Mouse (Mus musculus): ENCODE results near the gene Trp53. TPM values are rescaled to one million over a fixed set of nuclear protein-coding genes. Genes with fewer than 3 reads are reported as not detected.

The Trp53 gene
- total RNA-seq, 2 experiments from 2014 or later: 92.4 to 101 TPM

DNA sequence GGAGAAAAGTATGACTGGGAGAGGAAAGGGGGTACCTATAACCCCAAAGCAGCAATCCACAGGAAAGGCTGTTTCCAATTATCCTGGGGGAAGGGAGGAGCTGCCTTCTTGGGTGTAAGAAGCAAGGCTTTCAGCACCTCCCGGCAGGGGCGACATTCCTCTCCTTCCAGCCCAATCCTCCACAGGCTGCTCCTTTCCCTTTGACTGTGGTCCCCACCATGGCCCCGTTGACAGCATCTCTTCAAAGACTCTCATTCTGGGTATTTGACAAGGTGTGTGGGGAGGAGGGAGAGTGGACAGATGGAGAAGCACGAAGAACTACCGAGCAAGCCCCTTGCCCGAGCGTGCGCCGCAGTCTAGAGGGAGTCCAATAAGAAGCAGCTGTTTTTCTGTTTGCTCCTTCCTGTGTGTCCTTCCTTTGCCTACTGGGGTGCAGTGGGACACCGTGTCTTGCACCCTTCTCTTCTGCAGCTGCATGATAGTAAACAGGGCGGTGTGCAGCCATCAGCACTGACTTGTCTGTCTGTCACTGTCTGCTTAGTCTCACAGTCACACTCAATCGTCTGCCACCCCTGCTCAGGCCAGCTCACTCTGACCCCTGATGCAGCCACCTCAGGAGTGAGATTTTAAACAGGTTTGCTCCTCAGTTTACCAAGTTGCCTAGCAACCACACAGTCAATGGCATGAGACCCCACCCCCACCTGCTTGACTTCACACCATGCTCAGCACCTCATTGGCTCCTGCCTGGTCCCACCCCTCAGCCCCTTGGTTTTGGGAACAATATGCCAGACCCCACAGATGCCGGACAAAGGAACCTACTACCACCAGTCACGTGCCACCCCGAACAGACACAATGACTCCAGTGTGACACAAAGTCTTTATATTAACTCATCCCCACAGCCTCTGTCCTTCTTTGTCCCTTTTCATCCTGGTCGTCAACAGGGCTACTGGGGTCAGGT is 19.0 kb upstream of the Trp53 start:
- no peak for DNase-seq (ENCODE audit: low spot score in 2 of 2)

DNA sequence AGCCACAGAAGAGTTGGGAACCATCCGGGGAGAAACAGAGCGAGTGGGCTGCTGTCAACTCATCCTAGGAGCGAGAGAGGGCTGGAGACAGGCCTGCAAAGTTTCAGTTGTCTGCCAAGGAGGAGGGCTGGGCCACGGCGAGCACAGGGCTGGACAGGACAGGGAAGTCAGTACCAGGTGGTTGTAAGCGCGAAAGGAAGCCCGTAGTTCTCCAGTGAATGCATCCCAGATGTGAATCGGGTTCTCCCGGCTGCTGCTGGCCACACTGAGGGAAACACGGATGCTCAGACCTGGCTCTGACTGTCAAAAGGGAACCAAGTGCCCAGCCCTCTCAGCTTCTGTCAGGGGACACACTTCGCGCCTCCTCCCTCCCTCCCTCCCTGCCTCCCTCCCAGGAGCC is 16.8 kb upstream of the Trp53 start:
- DNase-seq (ENCODE audit: low spot score in 2 of 2): no peak

DNA sequence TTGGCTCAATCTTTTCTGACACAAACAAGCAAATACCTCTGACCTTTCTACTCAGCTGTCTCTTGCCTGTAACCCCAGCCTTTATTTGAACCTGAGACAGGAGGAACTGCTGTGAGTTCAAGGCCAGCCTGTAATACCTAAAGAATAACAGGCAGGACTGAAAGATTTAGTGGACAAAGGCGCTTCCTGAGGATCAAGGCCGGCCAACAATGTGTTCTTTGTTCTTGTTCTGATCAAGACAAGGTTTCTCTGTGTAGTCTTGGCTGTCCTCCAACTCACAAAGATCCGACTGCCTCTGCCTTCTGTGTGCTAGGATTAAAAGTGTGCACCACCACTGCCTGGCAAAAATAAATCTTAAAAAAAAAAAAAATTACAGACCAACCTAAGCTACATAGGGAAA is 15.8 kb upstream of the Trp53 start:
- DNase-seq (ENCODE audit: low spot score in 2 of 2): no peak

DNA sequence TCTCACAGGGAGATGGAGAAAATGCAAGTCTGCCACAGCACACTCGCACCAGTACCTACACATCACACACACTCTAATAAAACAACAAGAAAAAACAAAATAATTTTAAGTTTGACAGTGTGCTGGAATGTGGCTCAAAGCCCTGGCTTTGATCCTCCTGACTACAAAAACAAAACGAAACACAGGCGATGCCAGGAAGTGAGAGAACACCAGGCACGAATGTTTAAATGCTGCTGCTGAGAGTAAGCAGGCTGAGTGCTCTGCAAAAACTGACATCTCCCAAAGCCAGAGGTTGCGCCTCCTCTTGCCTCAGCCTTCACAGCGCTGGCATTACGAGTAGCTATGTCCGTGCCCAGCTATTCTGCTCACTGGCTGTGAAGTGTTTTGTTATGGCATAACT is 15.0 kb upstream of the Trp53 start:
- no peak for DNase-seq (ENCODE audit: low spot score in 2 of 2)

DNA sequence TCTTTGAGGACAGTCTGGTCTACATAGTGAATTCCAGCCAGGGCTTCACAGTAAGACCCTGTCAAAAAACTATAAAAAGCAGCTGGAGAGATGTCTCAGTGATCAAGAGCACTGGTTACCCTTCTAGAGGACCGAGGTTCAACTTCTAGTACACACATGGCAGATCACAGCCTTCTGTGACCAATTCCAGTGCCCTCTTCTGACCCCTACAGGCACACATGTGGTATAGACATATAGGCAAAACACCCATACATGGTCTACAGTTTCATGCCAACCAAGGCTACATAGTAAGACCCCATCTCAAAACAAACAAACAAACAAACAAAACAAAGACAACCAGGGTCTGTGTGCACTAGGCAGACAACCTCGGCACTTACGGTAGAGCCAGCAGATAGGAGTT is 4.9 kb upstream of the Trp53 start:
- no peak for DNase-seq (ENCODE audit: low spot score in 2 of 2)

DNA sequence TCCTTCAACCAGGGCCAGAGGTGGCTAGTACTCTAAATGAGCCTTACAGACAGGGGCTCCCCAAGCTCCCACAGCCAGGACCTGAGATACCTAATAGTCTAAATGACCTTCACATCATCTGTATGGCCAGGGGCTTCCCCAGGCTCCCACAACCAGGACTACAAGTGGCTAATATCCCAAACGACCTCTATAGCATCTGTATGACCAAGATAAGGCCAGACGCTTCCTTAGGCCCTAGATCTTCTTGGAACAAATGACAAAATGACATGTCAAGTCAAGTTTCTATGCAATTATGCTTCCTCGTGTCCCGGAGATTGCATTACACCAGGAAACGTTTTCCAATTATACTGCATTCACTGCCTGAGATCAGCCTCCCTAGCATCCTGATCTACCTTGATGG is 3.9 kb upstream of the Trp53 start:
- DNase-seq (ENCODE audit: low spot score in 2 of 2): no peak

DNA sequence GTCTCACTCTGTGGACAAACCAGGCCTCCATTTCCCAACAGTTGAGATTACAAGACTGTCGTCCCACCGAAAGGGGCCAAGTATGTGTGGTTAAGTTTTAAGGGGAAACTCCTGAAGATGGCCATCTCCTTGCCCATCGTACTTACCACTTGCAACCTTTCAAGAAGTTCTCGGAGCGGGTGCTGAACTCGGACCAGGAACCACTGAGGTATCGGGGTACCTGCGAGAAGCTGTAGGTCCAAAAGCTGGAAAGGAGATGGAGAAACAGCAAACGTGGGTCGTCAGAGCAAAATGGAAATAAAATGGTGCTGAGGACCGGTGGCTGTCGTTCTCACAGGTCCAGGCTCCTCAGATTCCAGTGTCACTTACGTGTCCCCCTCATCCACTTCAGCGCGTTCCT is 1.9 kb upstream of the Trp53 start:
- no peak for DNase-seq (ENCODE audit: low spot score in 2 of 2)

DNA sequence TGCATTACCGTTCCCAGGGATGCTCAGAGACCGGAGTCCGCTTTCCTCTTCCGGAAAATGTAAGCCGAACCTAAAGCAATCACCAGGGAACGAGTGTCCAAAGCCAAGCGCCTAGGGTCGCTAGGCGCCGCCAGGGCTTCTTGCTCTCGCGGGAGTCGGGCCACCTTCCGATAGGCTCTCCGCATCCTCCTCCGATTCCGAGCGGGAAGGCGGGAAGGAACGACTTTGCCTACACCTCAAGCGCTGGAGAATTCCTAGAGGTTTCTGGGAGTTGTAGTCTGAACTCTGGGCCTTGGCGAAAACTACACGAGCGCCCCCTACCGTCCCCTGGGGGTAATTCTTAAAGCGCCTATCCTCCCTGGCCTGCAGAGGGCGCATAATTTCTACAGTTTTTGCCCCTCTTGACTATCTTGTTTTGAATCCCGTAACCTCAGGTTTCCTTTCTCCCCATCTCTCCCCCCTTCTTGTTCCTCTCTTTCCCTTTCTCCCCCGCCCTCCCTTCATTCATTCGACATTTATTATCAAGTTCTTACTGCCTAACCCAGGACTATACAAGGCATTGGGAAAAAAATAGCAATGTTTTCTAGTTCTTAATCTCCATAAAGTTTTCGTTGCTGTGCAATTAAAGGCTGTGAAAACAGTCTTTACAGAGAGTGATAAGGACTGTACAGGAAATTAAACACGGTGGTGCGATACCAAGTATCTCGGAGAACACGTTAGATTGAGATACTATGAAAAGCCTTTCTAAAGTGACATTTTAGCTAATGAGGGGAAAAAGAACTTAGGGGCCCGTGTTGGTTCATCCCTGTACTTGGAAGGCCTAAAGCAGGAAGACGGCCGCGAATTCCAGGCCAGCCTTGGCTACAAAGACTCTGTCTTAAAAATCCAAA is 786 bp upstream of the Trp53 start:
- peak; percentile 96 to 97 for DNase-seq (ENCODE audit: low spot score in 2 of 2)

DNA sequence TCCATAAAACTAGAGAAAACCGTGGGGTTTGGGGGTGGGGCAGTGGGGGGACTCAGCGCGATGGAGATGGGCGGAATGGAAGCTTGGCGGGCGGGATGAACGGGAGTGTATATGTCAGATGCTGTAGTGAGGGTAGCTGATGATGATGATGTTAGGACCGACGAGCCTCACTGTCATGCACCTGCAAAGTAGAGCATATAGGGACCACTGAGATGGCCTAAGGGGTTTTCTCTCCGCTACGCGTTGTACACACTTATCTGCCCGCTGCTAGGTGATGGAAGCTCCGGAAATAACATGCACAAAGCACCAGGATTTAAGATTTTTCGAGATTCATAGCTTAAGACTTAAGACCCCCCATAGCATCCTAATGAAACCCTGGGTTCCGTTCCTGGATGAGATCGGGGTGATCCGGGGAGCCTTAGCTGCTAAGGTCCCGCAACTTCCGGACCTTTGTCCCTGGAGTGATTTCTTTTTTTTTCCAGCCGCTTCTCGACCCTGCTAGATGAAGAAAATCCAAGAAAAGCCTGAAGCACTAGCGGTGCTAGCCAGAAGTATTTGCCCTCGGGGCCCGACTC is 500 bp downstream of the Trp53 start:
- DNase-seq (ENCODE audit: low spot score in 2 of 2): no peak

DNA sequence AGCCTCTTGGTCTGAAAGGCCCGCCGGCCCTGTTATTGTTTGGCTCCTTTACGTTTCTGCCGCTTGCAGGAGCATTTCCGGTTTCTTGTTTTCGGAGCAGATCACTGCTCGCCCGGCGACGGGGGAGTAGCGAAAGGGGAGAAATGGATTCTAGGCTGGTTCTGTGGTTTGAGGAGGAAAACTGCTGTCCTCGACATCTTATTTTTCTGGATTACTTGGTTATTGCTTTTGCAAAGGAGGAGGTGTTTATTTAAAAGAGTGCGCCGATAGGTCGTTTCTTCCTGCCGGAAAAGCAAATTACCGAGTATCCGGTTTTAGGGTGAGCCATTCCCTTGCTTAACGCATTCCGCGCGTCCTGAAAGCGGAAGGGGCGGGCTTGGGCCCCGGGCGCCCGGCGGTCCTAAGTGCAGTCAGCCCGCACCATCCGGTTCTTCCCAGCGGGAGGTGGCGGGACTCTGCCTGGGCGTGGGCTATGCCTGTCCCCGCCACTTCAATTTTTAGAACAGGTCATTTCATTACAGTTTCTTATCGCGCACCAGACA is 1.1 kb downstream of the Trp53 start:
- DNase-seq (ENCODE audit: low spot score in 2 of 2): peak; percentile 69 to 80

DNA sequence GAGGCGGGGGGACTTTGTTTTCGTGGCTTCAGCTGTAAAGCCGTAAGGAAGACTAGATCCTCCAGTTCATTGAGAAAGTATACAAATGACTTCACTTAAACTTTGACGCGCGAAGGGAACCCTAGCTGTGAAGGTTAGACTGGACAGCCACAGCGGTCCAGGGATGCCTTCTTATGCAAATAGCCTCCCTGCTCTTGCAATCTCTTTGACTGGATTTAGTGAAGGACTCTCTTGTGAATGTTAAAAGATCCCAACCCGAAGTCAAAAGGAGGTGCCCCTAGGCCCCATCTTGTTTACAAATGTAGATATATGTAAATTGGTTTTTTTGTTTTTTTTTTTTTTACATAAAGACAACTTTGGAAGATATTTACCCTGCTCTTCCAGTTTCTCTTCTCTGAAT is 1.7 kb downstream of the Trp53 start:
- no peak for DNase-seq (ENCODE audit: low spot score in 2 of 2)

DNA sequence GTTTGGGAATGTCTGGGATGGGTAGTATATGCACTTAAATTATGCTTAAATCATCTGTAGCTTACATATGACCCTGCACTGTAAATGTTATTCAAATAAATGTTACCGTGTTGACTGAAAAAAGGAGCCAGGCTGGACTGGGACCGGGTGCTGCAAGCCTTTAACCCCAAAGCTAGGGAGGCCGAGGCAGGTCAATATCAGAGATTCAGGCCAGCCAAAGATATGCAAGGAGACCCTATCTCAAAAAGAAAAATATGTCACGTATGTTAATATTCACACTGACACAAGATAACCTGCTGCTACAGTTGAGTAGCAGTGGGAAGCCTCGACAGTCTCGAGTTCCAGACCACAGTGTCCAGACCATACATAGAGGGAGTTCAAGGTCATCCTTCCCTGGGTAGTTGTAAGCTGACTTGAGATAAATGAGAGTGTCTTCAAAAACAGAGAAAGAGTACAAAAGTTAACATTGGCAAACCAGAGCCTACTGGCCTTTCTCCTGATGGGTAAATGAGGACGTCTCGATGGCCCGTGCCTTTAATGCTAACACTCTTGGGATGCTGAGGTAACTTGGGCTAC is 2.2 kb downstream of the Trp53 start:
- no peak for DNase-seq (ENCODE audit: low spot score in 2 of 2)

DNA sequence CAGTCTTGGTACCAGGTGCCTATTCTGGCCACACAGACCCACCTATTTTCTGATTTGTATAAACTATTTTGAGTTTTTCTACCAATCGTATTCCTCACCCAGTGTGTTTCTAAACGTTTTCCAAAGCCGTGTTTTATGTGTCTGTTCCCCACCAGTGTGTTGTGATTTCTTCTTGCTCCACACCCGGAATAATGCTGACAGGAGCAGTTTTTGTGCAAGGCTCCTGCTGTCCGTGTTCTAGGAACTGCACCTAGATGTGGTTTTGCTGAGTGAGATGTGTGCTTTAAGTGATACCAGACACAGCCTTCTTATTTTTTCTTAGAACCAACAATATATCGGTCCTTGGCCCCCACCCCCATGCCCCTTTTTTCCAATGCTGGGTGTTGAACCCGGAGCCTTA is 3.8 kb downstream of the Trp53 start:
- DNase-seq (ENCODE audit: low spot score in 2 of 2): no peak

DNA sequence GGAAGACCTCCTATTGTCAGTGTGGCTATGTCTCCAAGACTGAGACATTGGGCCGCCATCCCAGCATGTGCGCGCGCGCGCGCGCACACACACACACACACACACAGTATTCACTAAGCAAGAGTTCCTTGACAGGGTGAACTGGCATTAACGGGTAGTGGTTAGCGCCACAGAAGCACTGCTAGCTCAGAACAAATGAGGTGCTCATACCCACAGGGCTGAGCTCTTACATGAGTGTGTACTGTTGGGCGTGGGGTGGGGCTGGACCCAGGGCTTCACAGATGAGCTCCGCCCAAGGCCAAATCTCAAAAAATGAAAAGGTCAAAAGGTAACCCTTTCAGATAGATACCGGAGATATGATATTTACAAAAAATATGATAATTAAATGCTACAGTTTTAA is 4.8 kb downstream of the Trp53 start:
- DNase-seq (ENCODE audit: low spot score in 2 of 2): no peak

DNA sequence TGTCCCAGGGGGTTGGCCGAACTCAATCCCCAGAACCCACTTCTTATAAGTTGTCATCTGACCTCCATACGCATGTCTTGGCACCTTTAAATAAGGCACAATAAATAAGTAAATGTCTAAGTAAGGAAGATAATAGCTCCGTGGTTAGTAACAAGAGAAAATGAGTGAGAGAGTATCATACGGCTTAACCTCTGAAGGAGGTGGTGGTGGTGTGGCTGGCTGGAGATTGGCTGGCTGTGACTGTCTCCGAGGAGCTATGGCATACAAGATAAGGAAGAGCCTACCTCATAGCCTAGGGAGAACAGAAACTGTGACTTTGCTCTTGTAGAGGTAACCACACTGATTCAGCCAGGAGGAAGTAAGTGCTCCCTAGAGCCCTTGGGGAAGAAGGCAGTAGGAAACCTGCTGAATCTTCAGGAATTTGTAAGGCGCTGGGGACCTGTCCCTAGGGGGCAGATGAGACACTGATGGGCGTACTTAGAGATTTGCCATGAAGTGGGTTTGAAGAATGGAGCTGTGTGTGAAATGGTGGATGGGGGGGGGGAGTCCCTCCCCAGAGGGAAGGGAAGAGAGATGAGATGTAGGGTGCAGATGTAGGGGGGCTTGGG is 5.7 kb downstream of the Trp53 start:
- no peak for DNase-seq (ENCODE audit: low spot score in 2 of 2)

DNA sequence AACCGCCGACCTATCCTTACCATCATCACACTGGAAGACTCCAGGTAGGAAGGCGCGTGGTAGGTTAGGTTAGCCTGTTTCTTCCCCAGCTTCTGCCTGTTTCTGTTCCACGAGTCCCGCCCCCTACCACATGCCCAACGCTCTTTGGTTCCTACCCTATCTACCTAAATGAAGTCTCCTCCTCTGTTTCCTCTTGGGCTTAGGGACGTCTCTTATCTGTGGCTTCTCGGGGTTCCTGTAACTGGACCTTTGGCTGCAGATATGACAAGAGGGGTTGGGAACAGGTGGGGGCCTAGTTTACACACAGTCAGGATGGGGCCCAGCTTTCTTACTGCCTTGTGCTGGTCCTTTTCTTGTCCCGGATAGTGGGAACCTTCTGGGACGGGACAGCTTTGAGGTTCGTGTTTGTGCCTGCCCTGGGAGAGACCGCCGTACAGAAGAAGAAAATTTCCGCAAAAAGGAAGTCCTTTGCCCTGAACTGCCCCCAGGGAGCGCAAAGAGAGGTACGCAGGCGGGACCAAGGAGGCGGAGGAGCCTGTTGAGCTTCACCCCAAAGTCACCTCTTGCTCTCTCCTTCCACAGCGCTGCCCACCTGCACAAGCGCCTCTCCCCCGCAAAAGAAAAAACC is 9.2 kb downstream of the Trp53 start:
- no peak for DNase-seq (ENCODE audit: low spot score in 2 of 2)

DNA sequence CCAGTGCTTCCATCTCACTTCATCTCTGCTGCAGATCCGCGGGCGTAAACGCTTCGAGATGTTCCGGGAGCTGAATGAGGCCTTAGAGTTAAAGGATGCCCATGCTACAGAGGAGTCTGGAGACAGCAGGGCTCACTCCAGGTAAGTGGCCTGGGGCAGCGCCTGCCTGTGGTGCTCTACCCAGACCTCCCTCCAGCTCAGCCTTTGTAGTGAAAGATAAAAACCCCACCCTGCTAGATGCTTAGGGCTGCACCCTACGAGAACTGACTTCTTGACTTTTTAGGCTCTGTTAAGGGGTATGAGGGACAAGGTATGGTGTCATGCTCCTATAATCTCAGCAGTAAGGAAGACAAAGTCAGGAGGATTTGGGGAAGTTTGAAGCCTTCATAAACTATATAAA is 10.5 kb downstream of the Trp53 start:
- no peak for DNase-seq (ENCODE audit: low spot score in 2 of 2)

DNA sequence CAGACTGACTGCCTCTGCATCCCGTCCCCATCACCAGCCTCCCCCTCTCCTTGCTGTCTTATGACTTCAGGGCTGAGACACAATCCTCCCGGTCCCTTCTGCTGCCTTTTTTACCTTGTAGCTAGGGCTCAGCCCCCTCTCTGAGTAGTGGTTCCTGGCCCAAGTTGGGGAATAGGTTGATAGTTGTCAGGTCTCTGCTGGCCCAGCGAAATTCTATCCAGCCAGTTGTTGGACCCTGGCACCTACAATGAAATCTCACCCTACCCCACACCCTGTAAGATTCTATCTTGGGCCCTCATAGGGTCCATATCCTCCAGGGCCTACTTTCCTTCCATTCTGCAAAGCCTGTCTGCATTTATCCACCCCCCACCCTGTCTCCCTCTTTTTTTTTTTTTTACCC is 11.3 kb downstream of the Trp53 start:
- DNase-seq (ENCODE audit: low spot score in 2 of 2): no peak

DNA sequence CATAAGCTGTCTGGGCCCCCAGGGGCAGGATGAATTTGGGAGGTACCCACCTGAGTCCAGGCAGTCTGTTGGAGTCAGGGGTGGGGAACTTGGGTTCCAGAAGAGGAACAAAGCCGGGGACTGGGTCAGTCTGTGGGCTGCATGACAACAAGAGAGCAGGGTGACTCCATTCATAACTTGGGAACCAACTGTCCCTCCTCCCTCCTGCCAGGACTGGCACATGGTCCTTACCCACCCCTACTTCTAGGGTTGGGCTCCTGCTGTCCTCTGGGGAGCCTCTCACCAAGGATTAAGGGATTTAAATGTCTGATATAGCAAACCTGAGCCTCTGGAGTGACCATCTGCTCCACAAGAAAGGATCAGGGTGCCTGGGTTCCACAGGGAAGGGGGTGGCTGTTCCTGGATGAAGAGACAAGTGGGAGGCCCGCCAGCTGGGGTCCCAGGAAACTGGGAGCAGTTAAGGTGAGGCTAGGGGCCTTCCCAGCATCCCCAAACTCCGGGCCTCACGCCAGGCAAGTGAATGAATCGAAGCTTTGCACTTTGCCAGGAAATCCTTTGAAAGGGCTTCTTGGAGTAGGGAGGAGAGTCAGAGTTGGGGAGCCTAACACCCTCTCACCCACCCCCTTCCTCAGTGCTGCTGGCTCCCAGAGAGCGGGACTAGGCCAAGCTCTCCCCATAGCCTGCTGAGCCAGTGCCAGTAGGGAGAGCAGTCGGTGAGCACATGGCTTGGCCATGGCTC is 11.9 kb downstream of the Trp53 start:
- DNase-seq (ENCODE audit: low spot score in 2 of 2): no peak

DNA sequence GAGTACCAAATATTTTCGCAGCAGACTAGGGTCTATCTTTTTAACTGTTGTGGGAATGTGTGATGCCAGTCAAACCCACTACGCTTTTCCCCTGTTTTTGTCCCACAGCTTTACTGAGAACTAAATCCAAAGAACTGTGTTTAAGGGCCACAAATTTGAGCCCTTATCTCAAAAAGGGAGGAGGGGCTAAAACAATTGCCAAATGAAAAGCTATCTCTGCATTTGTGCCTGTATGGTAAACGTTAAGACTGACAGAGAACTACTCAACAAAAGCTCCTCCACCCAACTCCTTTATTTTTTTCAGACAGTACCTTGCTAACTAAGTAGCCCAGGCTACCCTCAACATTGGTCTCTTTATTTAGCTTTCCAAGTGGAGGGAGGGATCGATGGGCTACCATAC is 12.6 kb downstream of the Trp53 start:
- no peak for DNase-seq (ENCODE audit: low spot score in 2 of 2)

Measured in adrenal gland, postnatal 4 days (tissue).